ENCODE assay signal across 25 mouse cellular contexts in genomic region chr2:73612941-73613340, GRCm38 (mm10). TPM values are rescaled to one million over a fixed set of nuclear protein-coding genes. Genes with fewer than 3 reads are reported as not detected.
"Had no signal": no experiment of that assay in that cellular context is flagged by ENCODE, and none has a peak within 500 bp of the region (broad histone marks: within the 10 kb centered on the region; RNA-seq: fewer than 3 reads in every experiment).

No protein-coding gene starts in this region.

- H3K4me1 ChIP-seq: limb, embryonic 15.5 days; midbrain, embryonic 12.5 days; midbrain, embryonic 15.5 days; neural tube, embryonic 12.5 days; neural tube, embryonic 15.5 days; stomach, embryonic 15.5 days had no signal

- H3K27me3 ChIP-seq: limb, embryonic 12.5 days; limb, embryonic 15.5 days; midbrain, embryonic 12.5 days; midbrain, embryonic 15.5 days; neural tube, embryonic 12.5 days; neural tube, embryonic 15.5 days; stomach, embryonic 15.5 days had no signal

- H3K4me3 ChIP-seq: limb, embryonic 12.5 days; limb, embryonic 15.5 days; midbrain, embryonic 12.5 days; midbrain, embryonic 15.5 days; neural tube, embryonic 12.5 days; neural tube, embryonic 15.5 days; stomach, embryonic 15.5 days had no signal

- H3K27ac ChIP-seq: limb, embryonic 12.5 days; limb, embryonic 15.5 days; liver, embryonic 14.5 days; macrophage; midbrain, embryonic 12.5 days; midbrain, embryonic 15.5 days; neural tube, embryonic 12.5 days; neural tube, embryonic 15.5 days; stomach, embryonic 15.5 days had no signal

- ATAC-seq: intestine, postnatal 0 days; liver, postnatal 0 days; lung, postnatal 0 days; midbrain, embryonic 15.5 days had no signal

- H3K4me2 ChIP-seq: limb, embryonic 12.5 days; limb, embryonic 15.5 days; liver, embryonic 11.5 days; lung, embryonic 14.5 days; midbrain, embryonic 12.5 days; midbrain, embryonic 15.5 days; neural tube, embryonic 12.5 days; neural tube, embryonic 15.5 days; stomach, embryonic 15.5 days had no signal

- H3K9ac ChIP-seq: limb, embryonic 12.5 days; limb, embryonic 15.5 days; liver, embryonic 14.5 days; liver, postnatal 0 days; lung, embryonic 14.5 days; midbrain, embryonic 12.5 days; midbrain, embryonic 15.5 days; neural tube, embryonic 12.5 days; neural tube, embryonic 15.5 days; stomach, embryonic 15.5 days had no signal

- H3K36me3 ChIP-seq: stomach, embryonic 15.5 days had no signal

- H3K9me3 ChIP-seq: limb, embryonic 12.5 days; limb, embryonic 15.5 days; midbrain, embryonic 12.5 days; midbrain, embryonic 15.5 days; neural tube, embryonic 12.5 days; neural tube, embryonic 15.5 days; stomach, embryonic 15.5 days had no signal

- DNase-seq: kidney, adult 8-10 months; kidney, postnatal 36 days; layer of hippocampus, adult 9-11 months; left cerebral cortex, postnatal 4 days; liver, postnatal 0 days; lung, embryonic 14.5 days; right cerebral cortex, adult 18-20 months; right cerebral cortex, postnatal 14 days; right cerebral cortex, postnatal 4 days; thymus, adult 2 months; thymus, postnatal 14 days; thymus, postnatal 4 days had no signal

RNA-seq across cellular contexts. Expression of gene Chrna1, which starts 32.8 kb away (rescaled TPM):
- total RNA-seq: megakaryocyte, adult 5-6 weeks had no signal
- polyA plus RNA-seq: macrophage had no signal
